Mouse (Mus musculus): ENCODE measurements around the gene Fzd4.

DNA sequence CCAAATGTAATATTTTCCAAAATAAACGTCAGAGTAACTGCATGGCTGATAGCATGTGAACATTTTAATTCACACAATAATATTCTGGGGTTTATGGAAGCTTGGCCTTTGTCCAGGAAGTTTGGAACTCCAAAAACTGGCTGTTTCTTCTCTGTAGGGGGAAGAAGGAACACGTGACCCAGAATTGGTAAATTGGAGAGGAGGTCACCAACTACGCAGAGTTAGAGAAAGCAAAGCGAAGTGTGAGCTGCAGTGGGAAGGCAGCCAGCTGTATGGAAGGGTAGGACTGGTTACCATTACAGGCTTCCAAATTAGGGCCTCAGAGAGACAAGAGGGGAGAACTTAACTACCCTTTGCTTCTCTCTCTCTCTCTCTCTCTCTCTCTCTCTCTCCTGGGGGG is 47.8 kb upstream of the Fzd4 start:
- TF ChIP-seq CTCF (IDR thresholded peaks at IDR 0.05; ENCODE audit: insufficient read depth, low read depth, low read length) (no peak), POLR2A (IDR thresholded peaks at IDR 0.05; ENCODE audit: insufficient read depth, low read depth, low read length) (no peak)
